Mouse (Mus musculus) naive thymus-derived CD4-positive, alpha-beta T cell, adult 2 months (primary cell): ENCODE results near the gene Cradd.
A peak's percentile ranks its signal among the peaks of the same experiment; 100 is the strongest.

Experiments used
- DNase-seq: peaks from one replicate; pipeline ENCODE4 v3.0.0-alpha.2; 2011; ENCODE audit warnings: low read depth

The Cradd gene

DNA sequence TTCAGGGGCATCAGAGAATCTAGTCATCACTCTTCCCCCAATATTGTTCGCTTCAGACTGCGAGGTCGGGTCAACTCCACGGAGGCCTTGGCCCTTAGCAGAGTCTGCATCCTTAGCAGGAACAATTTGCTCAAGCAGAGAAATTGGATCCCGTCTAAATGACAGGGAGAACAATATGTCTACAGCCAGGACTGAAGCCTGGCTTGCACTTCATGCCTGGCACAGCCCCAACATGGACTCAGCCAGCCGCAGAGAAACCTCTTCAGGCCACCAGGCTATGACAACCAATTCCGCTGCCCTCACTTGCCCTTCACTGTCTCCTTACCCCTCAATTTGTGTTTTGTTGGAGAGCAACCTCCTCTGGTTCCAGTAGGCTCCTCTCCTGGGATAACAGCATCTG lies 123.6 kb downstream of the Cradd start:
- no peak for DNase-seq

DNA sequence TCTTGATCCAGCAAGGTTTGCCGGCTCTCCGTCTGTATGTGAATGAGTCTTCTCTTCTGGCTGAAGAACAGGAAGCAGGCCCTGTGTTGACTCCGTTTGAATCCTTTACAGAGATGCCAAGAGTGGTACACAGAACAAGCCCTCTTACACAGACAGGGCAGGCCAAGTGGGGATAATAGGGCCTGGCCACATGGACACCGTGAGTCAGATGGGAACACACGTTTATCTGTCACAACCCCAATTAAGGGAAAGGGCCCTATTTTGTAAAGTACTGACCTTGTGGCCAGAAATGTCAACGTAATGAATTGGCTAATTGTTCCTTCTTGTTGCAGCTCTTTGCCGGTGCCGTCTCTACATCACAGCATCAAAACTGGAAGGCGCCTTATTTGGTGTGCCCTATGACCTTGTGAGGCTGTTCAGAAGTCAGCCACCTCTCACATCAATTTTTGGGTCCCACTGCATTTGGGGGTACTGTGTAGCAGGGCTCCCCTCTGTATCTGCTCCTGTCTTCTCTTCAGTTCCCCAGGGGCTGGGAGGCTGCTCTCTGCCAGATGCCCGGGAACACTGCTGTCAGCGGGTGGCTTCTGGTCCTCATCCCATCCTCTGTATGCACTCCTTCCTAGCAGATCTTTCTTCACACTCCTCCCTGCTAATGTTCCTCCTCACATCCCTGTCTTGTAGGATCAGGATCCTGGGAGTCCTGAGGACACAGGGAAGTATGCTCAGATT lies 124.2 kb downstream of the Cradd start:
- DNase-seq = no peak

DNA sequence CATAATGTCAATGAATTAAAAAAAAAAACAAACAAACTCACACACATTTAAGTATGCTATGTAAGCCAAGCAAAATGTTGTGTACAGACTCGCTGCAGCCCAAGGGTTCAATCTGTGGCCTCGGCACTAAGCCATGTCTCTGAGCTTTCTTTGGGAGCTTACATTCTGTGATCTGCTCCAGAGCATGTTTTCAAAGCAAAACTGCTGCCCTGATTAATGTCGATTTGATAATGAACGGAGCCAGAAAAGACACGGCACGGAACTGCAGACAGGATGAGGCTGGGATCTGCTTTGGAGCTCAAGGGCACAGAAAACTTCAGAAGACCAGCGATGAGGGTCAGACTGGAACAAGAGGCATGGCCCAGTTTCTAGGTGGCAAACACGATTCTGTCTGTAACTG lies 126.6 kb downstream of the Cradd start:
- DNase-seq = no peak

DNA sequence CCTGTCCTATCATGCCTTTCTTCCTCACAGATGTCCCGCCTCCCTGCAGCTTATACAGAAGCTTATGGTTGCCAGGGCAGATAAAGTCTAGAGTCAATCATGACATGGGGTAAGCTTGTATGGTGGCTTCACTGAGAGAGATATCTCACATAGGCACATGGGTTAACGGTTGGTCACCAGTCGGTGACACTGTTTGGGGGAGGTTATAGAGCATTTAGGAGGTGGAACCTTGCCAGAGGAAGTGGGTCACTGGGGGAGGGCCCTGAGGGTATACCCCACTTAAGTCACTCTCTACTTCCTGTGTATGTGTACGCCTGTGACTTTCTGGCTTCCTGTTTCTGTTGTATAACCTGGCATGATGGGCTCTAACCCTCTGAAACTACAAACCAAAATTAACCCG lies 128.2 kb downstream of the Cradd start:
- peak; percentile 56 for DNase-seq

DNA sequence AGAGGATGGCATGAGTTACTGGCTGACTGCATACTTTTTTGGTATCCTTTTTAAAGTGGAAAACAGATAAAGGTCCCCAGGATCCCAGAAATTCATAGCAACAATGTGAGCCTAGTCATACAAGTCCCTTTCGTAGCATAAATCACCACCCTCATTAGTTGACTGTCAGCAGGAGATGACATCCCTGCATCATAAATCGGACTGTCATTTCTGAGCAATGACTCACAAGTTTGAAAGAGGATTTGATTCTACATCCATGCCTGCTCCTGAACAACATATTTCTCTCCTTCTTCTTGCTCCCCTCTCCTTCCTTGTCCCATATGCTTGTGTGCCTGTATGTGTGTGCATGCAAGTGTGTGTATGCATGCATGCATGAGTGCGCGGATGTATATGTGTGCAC lies 129.2 kb downstream of the Cradd start:
- DNase-seq = no peak

DNA sequence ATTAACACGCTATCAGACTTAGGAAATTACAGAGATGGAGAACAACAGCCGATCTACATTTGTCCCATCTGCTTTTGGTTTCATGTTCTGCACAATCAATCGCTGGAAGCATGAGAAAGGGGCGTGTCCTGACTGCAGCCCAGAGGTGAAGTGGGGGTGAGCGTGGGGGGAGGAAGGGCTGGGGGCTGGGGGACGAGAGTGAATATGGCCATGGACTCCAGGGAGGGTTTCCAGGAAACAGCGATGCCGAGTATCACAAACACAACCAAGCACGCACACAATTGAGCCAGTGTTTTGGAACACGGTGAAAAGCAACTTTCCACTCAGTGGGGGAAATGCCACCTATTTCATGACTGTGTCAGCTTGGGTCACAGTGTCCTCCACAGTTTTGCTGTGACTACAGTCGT lies 130.1 kb downstream of the Cradd start:
- DNase-seq = no peak

DNA sequence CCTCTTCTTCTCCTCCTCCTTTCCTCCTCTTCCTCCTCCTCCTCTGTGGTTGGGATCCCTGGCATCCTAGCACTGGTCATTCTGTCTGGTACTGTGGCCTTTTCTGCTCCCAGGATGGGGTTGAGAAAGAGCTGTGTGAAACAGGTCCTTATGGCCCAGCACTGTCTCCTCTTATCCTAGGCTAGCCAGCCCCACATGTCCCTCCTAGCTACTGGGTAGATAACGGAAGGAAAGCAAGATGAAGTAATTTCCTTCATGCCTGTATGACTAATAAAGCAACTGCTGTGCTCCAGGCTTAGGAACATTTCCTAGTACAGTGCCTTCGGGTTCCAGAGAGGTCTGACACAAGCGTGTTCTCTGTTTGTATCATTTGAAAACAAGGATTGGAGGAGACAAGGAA lies 132.1 kb downstream of the Cradd start:
- no peak for DNase-seq

DNA sequence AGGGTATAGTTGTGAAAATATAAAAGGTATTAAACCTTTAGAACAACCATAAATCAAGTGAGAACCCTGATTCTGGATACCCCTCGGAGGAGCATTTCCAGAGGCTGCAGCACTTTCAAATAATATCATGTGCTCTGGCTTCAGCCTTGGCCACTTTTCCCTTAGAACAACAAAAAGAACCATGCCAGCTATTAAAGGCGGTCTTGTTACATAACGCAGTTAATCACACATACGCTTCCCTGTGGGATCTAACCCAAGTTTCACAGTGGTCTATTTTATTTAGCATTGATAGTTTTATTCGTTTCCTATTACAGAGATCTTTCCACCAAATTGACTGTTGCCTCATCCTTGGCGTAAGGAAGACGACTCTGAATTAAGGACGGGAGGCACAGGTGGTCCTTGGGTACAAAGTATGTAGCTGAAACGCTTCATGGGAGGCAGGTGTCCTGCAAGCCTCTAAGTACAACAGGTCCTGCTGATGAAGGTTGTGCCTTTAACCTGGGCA lies 132.7 kb downstream of the Cradd start:
- DNase-seq = no peak

DNA sequence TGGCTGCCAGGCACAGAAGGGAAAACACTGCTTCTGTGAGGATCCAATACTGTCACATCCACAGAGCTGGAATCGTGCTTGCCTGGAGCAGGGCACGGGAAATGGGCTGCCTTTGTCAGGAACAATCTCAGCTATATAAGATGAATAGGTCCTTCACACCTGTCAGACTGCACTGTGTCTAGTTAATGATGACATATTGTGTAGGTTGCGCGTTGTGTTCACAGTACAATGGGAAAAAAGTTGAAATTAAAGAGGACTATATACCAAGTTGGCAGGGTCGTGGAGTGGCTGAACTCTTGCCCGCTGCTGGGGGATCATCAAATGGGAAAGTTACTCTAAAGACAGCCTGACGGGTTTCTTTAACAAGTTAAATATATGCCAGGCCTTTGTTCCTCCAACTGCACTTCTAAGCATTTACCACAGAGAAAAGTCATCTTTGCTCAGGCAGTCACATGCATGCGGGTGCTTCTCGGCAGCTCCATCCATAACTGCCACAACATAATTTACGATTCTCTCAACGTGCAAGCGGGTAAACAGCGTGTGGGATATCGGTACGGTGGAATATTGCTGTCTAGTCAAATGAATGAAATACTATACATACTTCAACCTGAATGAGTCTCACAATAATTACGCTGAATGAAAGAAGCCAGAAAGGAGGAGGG lies 134.3 kb downstream of the Cradd start:
- DNase-seq = no peak

DNA sequence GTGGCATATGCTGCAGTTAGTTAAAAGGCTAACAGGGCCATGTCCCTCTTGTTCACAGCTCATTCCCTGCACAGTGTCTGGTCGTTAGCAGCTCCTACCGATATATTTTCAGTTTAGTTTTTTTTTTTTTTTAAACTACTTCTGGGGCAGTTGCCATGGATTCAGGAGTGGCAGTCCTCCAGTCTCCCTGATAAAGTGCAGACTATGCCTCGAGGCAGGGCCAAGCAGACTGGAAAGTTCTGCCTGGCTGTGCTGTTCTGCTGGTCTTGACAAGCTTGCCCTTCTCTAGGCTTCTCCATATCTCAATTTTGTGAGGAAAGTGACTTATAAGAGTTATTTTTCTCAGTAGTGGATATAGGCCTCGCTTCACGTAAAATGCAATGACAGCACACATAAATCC lies 139.7 kb downstream of the Cradd start:
- DNase-seq = no peak

DNA sequence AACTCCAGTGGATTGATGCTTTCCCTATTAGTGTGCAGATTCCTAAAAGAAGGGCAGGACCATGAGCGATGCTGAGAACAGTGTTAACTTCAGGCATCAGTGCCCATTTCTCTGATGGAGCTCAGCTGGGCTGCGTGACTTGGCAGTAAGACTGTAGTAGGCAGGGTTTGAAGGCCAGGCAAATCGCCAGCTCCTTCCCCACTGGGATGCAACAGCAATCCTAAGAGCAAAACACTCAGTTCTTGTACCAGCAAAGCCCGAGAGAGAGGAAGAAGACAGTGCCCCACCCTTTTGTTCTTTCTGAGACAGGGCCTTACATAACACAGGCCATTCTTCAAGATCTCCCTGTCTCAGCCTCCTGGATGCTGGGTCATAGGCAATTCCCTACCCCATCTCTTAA lies 140.9 kb downstream of the Cradd start:
- DNase-seq = no peak

DNA sequence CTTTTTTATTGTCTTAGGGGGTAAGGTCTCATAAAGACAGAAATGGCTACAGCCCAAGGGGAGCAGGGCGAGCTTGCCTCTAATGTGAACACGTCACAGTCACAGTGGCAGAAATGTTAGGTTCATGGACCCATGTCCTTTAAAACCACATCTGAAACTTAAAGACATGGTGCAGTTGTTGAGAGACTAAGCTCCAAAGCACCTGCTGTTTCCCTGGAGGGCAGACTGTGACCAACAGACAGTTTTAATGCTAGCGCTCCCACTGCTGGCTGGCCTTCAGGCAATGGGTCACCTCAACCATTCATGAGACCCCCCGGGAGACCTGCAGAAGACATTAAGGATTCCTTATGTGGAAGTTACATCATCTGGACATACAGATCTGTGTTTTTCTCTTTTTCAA lies 141.5 kb downstream of the Cradd start:
- no peak for DNase-seq

DNA sequence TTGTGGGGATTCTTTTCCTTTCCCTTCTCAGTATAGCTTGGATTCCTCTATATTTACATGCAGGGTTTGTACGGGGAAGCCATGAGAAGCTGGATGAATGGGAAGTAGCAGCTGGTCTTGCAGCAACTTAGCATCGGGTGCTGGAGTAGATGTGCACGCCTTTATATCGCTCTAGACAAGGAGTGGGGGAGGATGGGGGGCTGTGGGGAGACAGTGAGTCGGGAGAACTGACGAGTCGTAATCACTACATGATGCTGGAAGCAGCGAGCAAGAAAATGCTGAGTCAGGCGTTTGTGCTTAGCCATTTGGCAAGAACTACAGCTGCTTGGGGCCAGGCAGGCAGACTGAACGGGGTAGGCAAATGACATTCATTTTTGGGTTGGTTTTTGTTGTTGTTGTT lies 142.4 kb downstream of the Cradd start:
- no peak for DNase-seq

DNA sequence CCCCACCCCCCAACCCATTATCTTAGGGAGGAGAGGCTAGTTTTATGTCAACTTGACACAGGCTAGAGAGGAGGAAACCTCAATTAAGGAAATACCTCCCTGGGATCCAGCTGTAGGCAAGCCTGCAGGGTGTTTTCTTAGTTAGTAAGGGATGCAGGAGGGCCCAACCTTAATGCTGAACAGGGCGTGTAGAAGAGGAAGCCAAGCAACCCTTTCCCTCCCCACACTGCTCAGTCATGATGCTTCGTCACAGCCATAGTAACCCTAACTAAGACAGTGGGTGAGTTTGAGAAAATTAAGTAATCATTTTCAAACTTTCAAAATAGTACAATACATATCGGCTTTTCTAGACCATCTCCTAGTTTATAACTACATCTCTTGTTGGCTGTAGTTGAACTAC lies 143.0 kb downstream of the Cradd start:
- no peak for DNase-seq

DNA sequence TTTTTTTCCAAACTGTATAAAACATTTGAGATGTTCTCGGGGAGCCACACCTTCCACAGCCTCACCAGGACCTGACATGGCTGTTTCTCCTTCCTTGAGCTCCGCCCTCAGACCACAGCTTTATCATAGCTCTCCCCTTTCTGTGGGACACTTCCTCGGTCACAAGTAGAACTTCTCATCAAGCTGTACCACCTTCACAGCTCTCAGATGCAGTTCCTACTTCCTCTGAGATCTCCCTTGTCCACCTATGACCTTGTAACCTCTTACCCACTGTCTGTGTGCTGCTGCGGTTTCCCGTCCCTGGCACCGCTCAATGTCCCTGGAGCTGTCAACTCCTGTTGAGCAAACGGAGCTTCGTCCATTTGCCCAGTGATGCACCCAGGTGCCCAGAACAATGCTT lies 143.8 kb downstream of the Cradd start:
- DNase-seq = peak; percentile 18

DNA sequence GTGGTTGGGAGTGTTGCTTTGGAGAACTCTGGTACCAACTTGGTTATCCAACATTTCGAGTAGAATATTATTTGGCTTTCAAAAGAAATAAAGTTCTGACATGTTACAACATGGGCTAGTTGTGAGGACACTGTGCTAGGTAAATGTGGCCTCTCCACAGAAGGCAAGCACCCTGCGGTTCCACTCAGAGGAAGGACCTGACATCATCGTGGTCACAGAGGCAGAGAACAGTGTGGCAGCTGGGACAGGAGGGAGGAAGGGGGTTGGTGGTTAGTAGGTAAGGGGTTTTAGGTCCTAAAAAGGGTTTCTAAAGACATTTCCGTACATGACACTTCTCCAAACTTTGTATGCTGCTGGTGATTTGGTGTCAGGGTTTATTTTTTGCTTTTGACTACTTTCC lies 145.1 kb downstream of the Cradd start:
- peak; percentile 13 for DNase-seq

DNA sequence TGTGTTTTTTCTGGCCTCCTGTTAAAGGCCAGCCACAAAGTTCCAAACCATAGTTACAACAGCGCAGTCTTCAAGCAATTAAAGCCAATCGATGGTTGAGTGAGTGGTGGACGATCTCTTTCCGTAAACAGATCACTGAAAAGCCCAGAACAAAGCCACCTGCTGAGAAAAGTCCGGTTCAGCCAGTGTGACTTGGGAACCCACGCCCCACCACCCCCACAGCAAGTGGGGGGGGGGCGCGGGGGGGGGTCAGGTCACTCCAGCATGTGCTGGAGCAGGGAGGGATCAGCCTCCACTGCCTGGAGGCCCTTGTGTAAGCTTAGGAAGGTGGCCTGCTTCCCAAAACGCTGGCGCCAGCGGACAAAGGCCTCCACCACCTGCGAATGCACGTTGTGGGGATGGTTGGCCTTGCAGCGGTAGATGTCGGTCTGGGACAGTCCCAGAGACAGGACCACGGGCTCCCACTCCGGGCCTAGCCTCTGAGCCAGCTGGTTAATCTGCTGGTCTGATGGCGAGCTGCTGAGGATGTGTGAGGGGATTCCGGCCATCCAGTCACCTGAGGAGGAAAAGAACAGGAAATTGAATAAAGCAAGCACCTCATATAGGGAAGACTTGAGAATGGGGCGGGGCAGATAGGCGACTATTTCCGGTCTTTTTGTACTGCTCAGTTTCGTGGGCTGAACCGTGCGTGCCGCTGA lies 148.4 kb downstream of the Cradd start:
- DNase-seq = no peak

DNA sequence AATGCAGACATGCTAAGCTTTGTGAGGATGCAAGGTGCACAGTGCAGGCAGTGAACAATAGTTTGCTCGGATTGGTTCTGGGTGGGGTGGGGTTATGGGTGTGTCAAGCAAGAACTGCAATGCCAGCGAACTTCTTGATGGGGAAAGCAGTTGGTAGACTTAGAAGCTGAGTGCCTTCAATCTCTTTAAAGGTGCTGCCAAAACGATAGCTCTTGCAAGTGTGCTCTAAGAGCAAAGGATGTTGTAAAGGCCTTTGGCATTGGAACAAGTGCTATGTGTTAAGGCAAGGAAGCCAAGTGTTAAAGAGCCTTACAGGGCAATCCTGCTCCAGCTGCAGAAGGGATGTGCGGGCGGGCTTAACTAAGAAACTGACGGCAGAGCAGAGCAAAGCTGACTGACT lies 149.7 kb downstream of the Cradd start:
- DNase-seq = no peak

DNA sequence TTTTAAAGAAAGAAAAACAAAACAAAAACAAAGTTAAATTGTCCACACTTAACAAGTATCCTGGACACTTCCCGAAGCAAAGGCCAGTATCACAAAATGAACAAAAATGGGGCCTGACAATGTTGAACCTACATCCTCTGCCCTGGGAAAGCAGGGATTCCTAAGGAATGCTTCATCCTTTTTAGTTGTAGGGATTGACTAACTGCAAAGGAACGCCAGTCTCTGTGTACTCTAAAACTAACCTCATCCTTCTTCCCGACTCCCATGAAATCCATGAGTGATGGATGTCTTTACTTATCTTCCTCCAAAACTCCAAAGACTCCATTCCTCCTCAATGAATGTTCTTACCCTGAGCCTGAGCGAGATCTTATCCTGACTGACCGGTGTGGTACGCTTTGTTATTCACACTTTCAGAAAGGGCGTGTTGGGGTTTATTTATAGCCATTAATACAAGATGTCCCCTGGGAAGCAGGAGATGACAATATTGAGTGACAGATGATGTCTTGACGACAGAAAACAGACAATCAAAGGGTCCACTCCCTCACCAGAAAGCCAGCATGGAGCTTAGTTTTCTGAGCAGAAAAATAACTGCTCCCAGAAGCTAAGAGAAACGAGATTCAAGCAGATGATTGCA lies 153.1 kb downstream of the Cradd start:
- no peak for DNase-seq

DNA sequence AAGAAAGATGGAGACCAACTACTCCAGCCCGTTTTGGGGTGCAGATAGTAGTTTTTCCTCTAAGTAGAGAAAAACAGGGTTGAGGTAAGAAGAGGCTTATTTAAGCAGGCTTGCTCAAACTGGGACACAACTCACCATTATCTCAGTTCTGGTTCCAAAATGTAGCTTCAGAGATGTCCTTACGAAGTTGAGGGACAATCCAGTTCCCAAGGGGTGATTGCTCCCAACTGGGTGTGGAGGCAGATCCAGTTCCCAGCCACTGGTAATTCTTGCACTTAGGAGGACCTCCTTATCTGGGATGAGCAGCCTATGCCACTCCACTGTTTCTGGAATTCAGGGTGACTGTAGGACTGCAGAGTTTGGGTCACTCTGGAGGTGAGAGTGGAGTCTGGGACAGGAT lies 159.0 kb downstream of the Cradd start:
- no peak for DNase-seq

DNA sequence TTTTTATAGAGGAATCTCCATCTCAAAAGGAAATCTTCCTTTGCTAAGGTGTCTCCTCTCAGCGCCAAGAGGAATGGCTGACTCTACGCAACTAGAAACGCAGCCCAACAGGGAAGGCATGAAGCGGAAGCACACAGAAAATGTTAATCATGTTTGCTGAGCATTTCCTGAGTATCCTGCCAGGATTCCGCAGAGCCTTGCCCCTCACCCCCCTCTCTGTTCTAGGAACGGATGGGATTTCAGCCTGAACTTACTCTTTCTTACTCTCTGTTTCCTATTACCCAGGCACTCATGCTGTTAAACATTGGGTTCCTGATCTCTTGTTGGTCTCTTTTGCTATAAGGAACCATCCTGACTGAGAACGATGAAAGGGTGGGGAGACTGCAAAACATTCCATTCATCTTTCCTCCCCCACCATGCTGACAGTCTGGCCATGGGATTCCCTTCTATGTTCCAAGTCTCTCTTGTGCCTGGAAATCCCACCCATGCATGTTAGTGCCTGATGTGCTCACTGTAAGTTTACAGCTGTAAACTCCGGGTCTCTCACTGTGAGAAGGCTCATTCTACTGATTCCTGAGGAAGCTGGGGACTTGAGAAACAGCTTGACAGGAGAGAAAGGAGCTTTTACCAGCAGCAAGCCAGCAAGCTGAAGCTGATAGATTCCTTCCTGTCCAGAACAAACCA lies 161.1 kb downstream of the Cradd start:
- no peak for DNase-seq

DNA sequence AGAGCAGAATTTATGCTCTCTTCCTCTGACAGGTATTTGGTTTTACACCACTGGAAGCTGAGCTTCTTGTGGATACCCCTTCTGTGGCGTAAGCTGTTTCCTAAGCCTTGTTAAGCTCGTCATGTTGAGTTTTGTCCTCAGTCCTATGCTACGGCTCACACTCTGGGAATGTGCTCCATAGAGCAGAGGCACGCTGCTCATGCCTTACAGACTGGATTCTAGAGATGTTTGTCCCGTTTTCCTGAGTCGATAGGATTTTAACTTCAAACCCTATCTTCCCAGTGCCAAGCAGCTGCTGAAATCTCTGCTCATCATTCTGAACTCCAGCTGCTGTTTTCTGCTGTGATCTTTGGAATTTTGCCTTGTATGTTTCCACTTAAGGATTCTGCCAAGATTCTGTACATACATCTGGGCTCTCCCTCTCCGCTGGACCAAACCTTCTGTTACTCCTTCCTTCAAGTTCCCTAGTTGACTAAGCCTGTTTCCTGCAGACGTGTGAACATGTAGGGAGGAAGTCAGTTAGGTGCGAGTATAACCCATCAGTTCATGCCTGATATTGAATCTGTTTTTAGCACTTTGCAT lies 164.2 kb downstream of the Cradd start:
- DNase-seq = no peak
